Mouse (Mus musculus) spleen, adult 2 months (tissue): ENCODE results near the gene Golga5.

Source experiments
- CTCF ChIP-seq: fragments of 200-500 bp; IDR thresholded peaks from 2 replicates; pipeline ENCODE4 v1.5.1; 2011; ENCODE audit warnings: mild to moderate bottlenecking, inconsistent platforms; ENCODE audit not compliant: insufficient read depth, insufficient read length, insufficient replicate concordance; ENCODE audit errors: extremely low read depth
- POLR2A ChIP-seq: fragments of 200-500 bp; IDR thresholded peaks from 2 replicates; pipeline ENCODE4 v1.6.1; 2011; ENCODE audit warnings: low read depth, low read length, inconsistent platforms

DNA sequence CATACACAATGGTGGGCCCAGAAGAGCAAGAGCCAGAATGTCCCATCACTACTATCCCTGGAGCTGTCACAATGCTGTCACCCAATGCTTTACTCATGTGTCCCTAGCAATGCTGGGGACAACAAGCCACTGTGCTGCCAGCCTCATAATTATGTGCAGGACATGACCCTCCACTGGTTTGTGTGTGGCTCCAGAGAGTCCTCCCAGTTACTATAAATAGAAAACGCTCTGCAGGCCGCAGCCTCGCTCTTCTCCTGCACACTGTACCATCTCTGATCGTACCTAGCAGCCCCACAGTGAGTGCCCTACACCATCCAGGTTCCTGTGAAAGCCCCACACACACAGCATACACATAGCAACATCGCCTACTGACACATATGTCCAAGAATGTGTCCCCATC is 31.0 kb upstream of the Golga5 start:
- no peak for TF ChIP-seq CTCF
- no peak for TF ChIP-seq POLR2A
